Mouse (Mus musculus) MEL (cell line): ENCODE measurements at regions not wholly inside any gene's neighbourhood (a gene's known extent, or its start where the extent isn't known, plus 50 kb on each side); places are given as distances from the start of the nearest gene placed in this dataset.

ENCODE experiments used
- DNase-seq: peaks from one replicate; pipeline ENCODE4 v3.0.0; 2011; ENCODE audit warnings: low read depth, low spot score
- H3K27ac ChIP-seq: 2 replicates; pipeline ENCODE4 v1.5.1; 2012; ENCODE audit warnings: low read depth, mild to moderate bottlenecking, control low read depth, low read length, moderate library complexity; ENCODE audit not compliant: control insufficient read depth
- H3K27me3 ChIP-seq, 2 experiments: fragments of 150-350 bp in 1 of 2; sonication (generic) in 1 of 2; 2 replicates each; pipeline ENCODE4 v1.6.1; 2012; ENCODE audit warnings: low read length in 2 of 2, mild to moderate bottlenecking in 2 of 2, improper control_type of control experiment in 1 of 2, moderate library complexity in 1 of 2; ENCODE audit not compliant: insufficient read depth in 2 of 2, control insufficient read depth in 1 of 2
- H3K36me3 ChIP-seq, 2 experiments: 2 replicates each; pipeline ENCODE4 v1.6.1; 2012 to 2014; ENCODE audit warnings: low read length in 2 of 2, improper control_type of control experiment in 1 of 2, inconsistent platforms in 1 of 2, mild to moderate bottlenecking in 1 of 2; ENCODE audit not compliant: insufficient read depth in 2 of 2, control insufficient read depth in 1 of 2
- H3K4me1 ChIP-seq, 2 experiments: fragments of 150-350 bp in 1 of 2; sonication (generic) in 1 of 2; 2 replicates each; pipeline ENCODE4 v1.6.1; 2012; ENCODE audit warnings: low read length in 2 of 2, improper control_type of control experiment in 1 of 2, mild to moderate bottlenecking in 1 of 2; ENCODE audit not compliant: insufficient read depth in 2 of 2, control insufficient read depth in 1 of 2
- H3K4me3 ChIP-seq, 2 experiments: fragments of 150-350 bp in 1 of 2; sonication (generic) in 1 of 2; 2 replicates each; pipeline ENCODE4 v1.5.1; 2012; ENCODE audit warnings: low read depth in 2 of 2, low read length in 2 of 2, mild to moderate bottlenecking in 2 of 2, moderate library complexity in 2 of 2, control low read depth in 1 of 2, improper control_type of control experiment in 1 of 2; ENCODE audit not compliant: control insufficient read depth in 1 of 2, insufficient read depth in 1 of 2
- H3K79me2 ChIP-seq: 2 replicates; pipeline ENCODE4 v1.6.1; 2012; ENCODE audit warnings: mild to moderate bottlenecking, low read length, moderate library complexity; ENCODE audit not compliant: control insufficient read depth, poor library complexity, insufficient read depth
- H3K9ac ChIP-seq: 2 replicates; pipeline ENCODE4 v1.6.1; 2012; ENCODE audit warnings: low read depth, mild to moderate bottlenecking, control low read depth, low read length, moderate library complexity; ENCODE audit not compliant: control insufficient read depth, poor library complexity, severe bottlenecking
- H3K9me3 ChIP-seq: fragments of 150-350 bp; sonication (generic); replicated peaks from 2 replicates; pipeline ENCODE4 v1.6.1; 2012; ENCODE audit warnings: mild to moderate bottlenecking, low read length, improper control_type of control experiment, moderate library complexity; ENCODE audit not compliant: insufficient read depth
- CHD1 ChIP-seq: IDR thresholded peaks from 2 replicates; pipeline ENCODE4 v1.6.1; 2012; ENCODE audit warnings: low read depth, mild to moderate bottlenecking, inconsistent platforms, low read length, improper control_type of control experiment
- CHD2 ChIP-seq: IDR thresholded peaks from 2 replicates; pipeline ENCODE4 v1.6.1; 2011; ENCODE audit warnings: low read length, improper control_type of control experiment
- E2F4 ChIP-seq: IDR thresholded peaks from 2 replicates; pipeline ENCODE4 v1.6.1; 2011; ENCODE audit warnings: low read depth, low read length, improper control_type of control experiment, borderline replicate concordance
- ELF1 ChIP-seq: IDR thresholded peaks from 2 replicates; pipeline ENCODE4 v1.6.1; 2014; ENCODE audit warnings: low read depth, mild to moderate bottlenecking, inconsistent platforms, low read length, improper control_type of control experiment, moderate library complexity
- GABPA ChIP-seq: IDR thresholded peaks from 2 replicates; pipeline ENCODE4 v1.6.1; 2012; ENCODE audit warnings: low read depth, mild to moderate bottlenecking, inconsistent platforms, low read length, improper control_type of control experiment, moderate library complexity
- JUND ChIP-seq: IDR thresholded peaks from 2 replicates; pipeline ENCODE4 v1.6.1; 2011; ENCODE audit warnings: low read depth, mild to moderate bottlenecking, improper control_type of control experiment, low read length
- MAFK ChIP-seq: IDR thresholded peaks from 2 replicates; pipeline ENCODE4 v1.6.1; 2011; ENCODE audit warnings: low read depth, mild to moderate bottlenecking, low read length, improper control_type of control experiment, borderline replicate concordance
- MXI1 ChIP-seq: IDR thresholded peaks from 2 replicates; pipeline ENCODE4 v1.6.1; 2011; ENCODE audit warnings: mild to moderate bottlenecking, low read depth, low read length, improper control_type of control experiment
- NELFE ChIP-seq: IDR thresholded peaks from 2 replicates; pipeline ENCODE4 v1.6.1; 2011; ENCODE audit warnings: low read depth, low read length, improper control_type of control experiment
- POLR2AphosphoS2 ChIP-seq: IDR thresholded peaks from 2 replicates; pipeline ENCODE4 v1.6.1; 2011; ENCODE audit warnings: low read length, improper control_type of control experiment
- RAD21 ChIP-seq: IDR thresholded peaks from 2 replicates; pipeline ENCODE4 v1.6.1; 2011; ENCODE audit warnings: mild to moderate bottlenecking, low read depth, low read length, improper control_type of control experiment
- RCOR1 ChIP-seq: IDR thresholded peaks from 2 replicates; pipeline ENCODE4 v1.6.1; 2012; ENCODE audit warnings: low read depth, mild to moderate bottlenecking, inconsistent platforms, low read length, improper control_type of control experiment
- SIN3A ChIP-seq: IDR thresholded peaks from 2 replicates; pipeline ENCODE4 v1.6.1; 2012; ENCODE audit warnings: low read length, improper control_type of control experiment, inconsistent platforms
- SMC3 ChIP-seq: IDR thresholded peaks from 2 replicates; pipeline ENCODE4 v1.6.1; 2011; ENCODE audit warnings: low read depth, low read length, improper control_type of control experiment
- TAL1 ChIP-seq: IDR thresholded peaks from 2 replicates; pipeline ENCODE4 v1.6.1; 2012; ENCODE audit warnings: mild to moderate bottlenecking, inconsistent platforms, low read length, moderate library complexity, mixed read lengths
- UBTF ChIP-seq: IDR thresholded peaks from 2 replicates; pipeline ENCODE4 v1.6.1; 2012; ENCODE audit warnings: low read depth, mild to moderate bottlenecking, inconsistent platforms, low read length, improper control_type of control experiment, moderate library complexity, borderline replicate concordance; ENCODE audit not compliant: insufficient read depth
- USF2 ChIP-seq, 2 experiments: IDR thresholded peaks; 2 replicates each; pipeline ENCODE4 v1.6.1; 2011 to 2012; ENCODE audit warnings: improper control_type of control experiment in 2 of 2, low read length in 2 of 2, borderline replicate concordance in 1 of 2, inconsistent platforms in 1 of 2, low read depth in 1 of 2, mild to moderate bottlenecking in 1 of 2; ENCODE audit not compliant: insufficient read depth in 1 of 2
- ZC3H11A ChIP-seq: IDR thresholded peaks from 2 replicates; pipeline ENCODE4 v1.6.1; 2012; ENCODE audit warnings: low read depth, mild to moderate bottlenecking, inconsistent platforms, low read length, improper control_type of control experiment
- ZNF384 ChIP-seq: IDR thresholded peaks from 2 replicates; pipeline ENCODE4 v1.6.1; 2012; ENCODE audit warnings: low read depth, mild to moderate bottlenecking, inconsistent platforms, low read length, improper control_type of control experiment

- Histone ChIP-seq H3K9ac (no peak overlapping the region), H3K79me2 (no peaks in the 10 kb centered on the region), H3K9me3 (no peaks in the 10 kb centered on the region), H3K27ac (no peak overlapping the region), H3K27me3 (no peaks in the 10 kb centered on the region), H3K4me3 (no peak overlapping the region), H3K4me1 (no peaks in the 10 kb centered on the region), H3K36me3 (no peaks in the 10 kb centered on the region)
- DNase-seq, result no peak
- TF ChIP-seq CHD2, result no peak
- TF ChIP-seq MAFK, result no peak
- no peak for TF ChIP-seq CHD1
- no peak for TF ChIP-seq USF2 (IDR thresholded peaks at IDR 0.05; ENCODE audit: borderline replicate concordance in 1 of 2, insufficient read depth in 1 of 2, low read depth in 1 of 2, low read length in 2 of 2)
- TF ChIP-seq GABPA, result no peak
- TF ChIP-seq NELFE, result no peak
- no peak for TF ChIP-seq ZNF384
- TF ChIP-seq POLR2AphosphoS2, result no peak
- no peak for TF ChIP-seq E2F4
- TF ChIP-seq TAL1, result no peak
- TF ChIP-seq RAD21, result no peak
- TF ChIP-seq MXI1, result no peak
- no peak for TF ChIP-seq SIN3A
- no peak for TF ChIP-seq JUND
- no peak for TF ChIP-seq SMC3
Observed at GRCm38 (mm10) chr10:37079535-37079934, 59.2 kb downstream of the Marcks start.

- Histone ChIP-seq H3K9ac (no peak overlapping the region), H3K9me3 (no peaks in the 10 kb centered on the region), H3K36me3 (no peaks in the 10 kb centered on the region), H3K79me2 (no peaks in the 10 kb centered on the region), H3K4me3 (no peak overlapping the region), H3K27ac (no peak overlapping the region), H3K4me1 (no peaks in the 10 kb centered on the region)
- TF ChIP-seq ZNF384, result no peak
- TF ChIP-seq ELF1, result no peak
- no peak for TF ChIP-seq ZC3H11A
- TF ChIP-seq RAD21, result no peak
- no peak for TF ChIP-seq SIN3A
- TF ChIP-seq CHD2, result no peak
- TF ChIP-seq UBTF, result no peak
- no peak for TF ChIP-seq SMC3
- no peak for TF ChIP-seq RCOR1
- TF ChIP-seq, all 39 proteins: peak for 0
- no peaks in the 10 kb centered on the region for H3K27me3 ChIP-seq
- no peak for DNase-seq
Observed at GRCm38 (mm10) chr10:37078439-37078838, 60.3 kb downstream of the Marcks start.
